8 mouse cellular contexts compared by ENCODE assay signal in the genomic region with DNA sequence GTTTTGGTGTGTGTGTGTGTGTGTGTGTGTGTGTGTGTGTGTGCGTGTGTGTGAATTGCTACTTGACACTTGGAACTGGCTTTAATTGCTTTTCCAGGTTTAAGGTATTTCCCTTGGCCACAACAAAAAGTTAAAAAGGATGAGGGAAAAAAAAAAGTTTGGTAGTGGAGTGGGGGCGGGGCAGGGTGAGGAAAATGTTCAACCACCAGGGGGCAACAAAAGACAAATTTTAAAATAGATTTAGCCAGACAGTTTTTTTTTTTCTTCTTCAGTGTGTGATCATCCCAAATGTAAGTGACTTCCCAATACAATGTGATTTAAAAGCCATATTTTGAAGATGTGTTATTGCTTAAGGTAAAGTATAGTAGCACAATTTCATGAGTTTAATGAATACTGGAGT. TPM values are rescaled to one million over a fixed set of nuclear protein-coding genes. Genes with fewer than 3 reads are reported as not detected.
A peak's percentile ranks its signal among the peaks of the same experiment; 100 is the strongest.
DNase-seq lines count a peak whose midpoint lies in the region; ATAC-seq and TF ChIP-seq lines count a peak whose summit lies in the region.

No protein-coding gene starts in this region.

- H3K27ac ChIP-seq in heart, embryonic 11.5 days (ENCODE audit: low read depth, low read length) = no peak overlapping the region
- no peak overlapping the region for H3K27ac ChIP-seq in lung, postnatal 0 days (ENCODE audit: low read length)

- TF ChIP-seq EP300 in lung, postnatal 0 days (IDR thresholded peaks at IDR 0.05) = no peak

- peak; percentile 44 to 57 for DNase-seq in adrenal gland, adult 18-20 months (ENCODE audit: low spot score in 2 of 2)
- no peak for DNase-seq in adrenal gland, adult 8-10 months
- peak; percentile 50 for DNase-seq in 416B (ENCODE audit: low read depth)
- DNase-seq in cerebellum, postnatal 36 days = peak; percentile 45 to 66
- DNase-seq in kidney, postnatal 36 days = peak; percentile 70 to 80
- DNase-seq in lung, postnatal 0 days (ENCODE audit: low spot score) = peak; percentile 78
- no peak for DNase-seq in spleen, postnatal 4 days (ENCODE audit: low spot score in 2 of 2)

- H3K4me3 ChIP-seq in heart, embryonic 11.5 days (ENCODE audit: low read depth, low read length) = no peak overlapping the region
- H3K4me3 ChIP-seq in lung, postnatal 0 days (ENCODE audit: low read depth, low read length) = no peak overlapping the region

- peak overlapping the region; percentile 27; the same call in 1 of the 2 replicates for H3K4me2 ChIP-seq in heart, embryonic 11.5 days
- H3K4me2 ChIP-seq in lung, postnatal 0 days (replicated peaks; ENCODE audit: low read depth, low read length) = peak overlapping the region; percentile 32

- WGBS in heart, embryonic 11.5 days (ENCODE audit: insufficient replicate concordance) = 19% methylated on average over 2 of the region's 2 CpGs
- WGBS in lung, postnatal 0 days = 11% methylated on average over 2 of the region's 2 CpGs

- TF ChIP-seq CTCF in lung, postnatal 0 days (IDR thresholded peaks at IDR 0.05) = peak; percentile 67

- H3K36me3 ChIP-seq in heart, embryonic 11.5 days (ENCODE audit: control insufficient read depth, insufficient read depth, low read length) = no peaks in the 10 kb centered on the region
- H3K36me3 ChIP-seq in lung, postnatal 0 days (ENCODE audit: insufficient read depth, low read length) = no peaks in the 10 kb centered on the region

- H3K4me1 ChIP-seq in heart, embryonic 11.5 days (ENCODE audit: control insufficient read depth, insufficient read depth, low read length) = no peaks in the 10 kb centered on the region
- no peaks in the 10 kb centered on the region for H3K4me1 ChIP-seq in lung, postnatal 0 days (ENCODE audit: insufficient read depth, low read depth, low read length)

- no peaks in the 10 kb centered on the region for H3K9me3 ChIP-seq in heart, embryonic 11.5 days (replicated peaks; ENCODE audit: control insufficient read depth, low read length)
- no peaks in the 10 kb centered on the region for H3K9me3 ChIP-seq in lung, postnatal 0 days (ENCODE audit: low read length)

- no peak overlapping the region for H3K9ac ChIP-seq in heart, embryonic 11.5 days (ENCODE audit: low read depth, low read length)
- H3K9ac ChIP-seq in lung, postnatal 0 days (replicated peaks; ENCODE audit: low read depth) = no peak overlapping the region

- no peaks in the 10 kb centered on the region for H3K27me3 ChIP-seq in heart, embryonic 11.5 days (ENCODE audit: control insufficient read depth, insufficient read depth, low read length)
- no peaks in the 10 kb centered on the region for H3K27me3 ChIP-seq in lung, postnatal 0 days (replicated peaks; ENCODE audit: insufficient read depth, low read length)

- ATAC-seq in heart, embryonic 11.5 days (replicated peaks; ENCODE audit: insufficient number of reproducible peaks, low FRiP score, low TSS enrichment) = no peak
- ATAC-seq in lung, postnatal 0 days = no peak

RNA-seq across cellular contexts. Expression of gene Adamts1, which starts 4.7 kb away (rescaled TPM):
- 10 to 100 TPM; 28.1 to 67.9 TPM for total RNA-seq in adrenal gland, adult 18-20 months (2021)
- 10 to 100 TPM; 14.5 to 41.9 (median 15.6) TPM for total RNA-seq in adrenal gland, adult 8-10 months (2022)
- 46.6 and 66.1 TPM in 2 replicates for polyA plus RNA-seq in heart, embryonic 11.5 days (2014; fragmentation: Nextera tagmentation; extraction: Ambion mirVana)
- polyA plus RNA-seq in lung, postnatal 0 days (2015; fragmentation: Nextera tagmentation; extraction: Ambion mirVana) = 59.1 and 59.7 TPM in 2 replicates

Comparison
In these comparisons a context has a peak if more than half of its experiments do, and no peak if none do; other contexts are left out.
1. DNase-seq: peak in adrenal gland, adult 18-20 months (2 of 2), 416B (single experiment), cerebellum, postnatal 36 days (2 of 2), kidney, postnatal 36 days (2 of 2) and lung, postnatal 0 days (single experiment); none in adrenal gland, adult 8-10 months (single experiment) and spleen, postnatal 4 days (0 of 2).